Mouse (Mus musculus) embryonic fibroblast, embryonic 13.5 days (primary cell): ENCODE measurements around the gene Capn15.

Experiments used
- CTCF ChIP-seq: IDR thresholded peaks from 2 replicates; pipeline ENCODE4 v1.5.1; 2011; ENCODE audit warnings: mild to moderate bottlenecking, control low read depth, low read length, moderate library complexity, borderline replicate concordance; ENCODE audit not compliant: insufficient read depth
- POLR2A ChIP-seq: IDR thresholded peaks from 2 replicates; pipeline ENCODE4 v1.6.1; 2011; ENCODE audit warnings: low read depth, mild to moderate bottlenecking, control low read depth, low read length, moderate library complexity

DNA sequence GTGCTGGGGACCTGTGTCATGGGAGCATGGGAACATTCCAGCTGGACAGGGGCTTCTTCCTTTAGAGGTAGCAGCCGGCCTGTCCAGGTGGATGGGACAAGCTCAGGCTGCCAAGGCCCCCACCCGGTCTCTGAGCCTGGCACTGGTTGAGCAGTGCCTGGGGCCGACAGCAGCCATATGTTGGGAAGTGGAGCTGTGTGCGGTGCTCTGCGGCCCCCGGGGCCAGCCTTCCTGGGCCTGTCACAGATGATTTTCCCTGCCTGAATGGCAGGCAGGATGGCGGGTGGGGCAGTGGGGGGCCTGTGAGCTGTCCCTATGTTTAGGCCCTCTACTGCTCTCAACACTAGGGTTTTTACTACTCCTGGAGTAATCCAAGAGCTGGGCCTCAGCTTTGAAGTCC is 29.4 kb downstream of the Capn15 start:
- no peak for TF ChIP-seq CTCF
- no peak for TF ChIP-seq POLR2A
